Mouse (Mus musculus): ENCODE results near the gene Hoxd9.

GRCm38 (mm10) chr2:74735851-74736687, 38.5 kb downstream of the Hoxd9 start:
- TF ChIP-seq CTCF (IDR thresholded peaks at IDR 0.05; ENCODE audit: low read depth) (no peak), EP300 (optimal IDR thresholded peaks at IDR 0.05) (no peak)
